Mouse (Mus musculus) limb, embryonic 10.5 days (tissue): Measurements from ENCODE around the gene Gm49384. TPM values are rescaled to one million over a fixed set of nuclear protein-coding genes. Genes with fewer than 3 reads are reported as not detected.

Experiments used
- DNase-seq: peaks from one replicate; pipeline ENCODE4 v3.0.0-alpha.2; 2017; ENCODE audit warnings: low spot score
- H3K27ac ChIP-seq: fragments of 300-500 bp; sonication (generic); 2 replicates; pipeline ENCODE4 v1.5.1; 2016; ENCODE audit warnings: mild to moderate bottlenecking
- H3K27me3 ChIP-seq: fragments of 300-500 bp; sonication (generic); 2 replicates; pipeline ENCODE4 v1.6.1; 2016; ENCODE audit warnings: low read depth, mild to moderate bottlenecking; ENCODE audit not compliant: poor library complexity, severe bottlenecking
- H3K36me3 ChIP-seq: fragments of 300-500 bp; sonication (generic); 2 replicates; pipeline ENCODE4 v1.6.1; 2016; ENCODE audit warnings: mild to moderate bottlenecking, moderate library complexity
- H3K4me1 ChIP-seq: fragments of 300-500 bp; sonication (generic); 2 replicates; pipeline ENCODE4 v1.6.1; 2016
- H3K4me3 ChIP-seq: fragments of 300-500 bp; sonication (generic); 2 replicates; pipeline ENCODE4 v1.5.1; 2016; ENCODE audit warnings: mild to moderate bottlenecking, moderate library complexity
- H3K9me3 ChIP-seq: fragments of 300-500 bp; sonication (generic); replicated peaks from 2 replicates; pipeline ENCODE4 v1.6.1; 2016; ENCODE audit warnings: mild to moderate bottlenecking
- WGBS: fragments of 180-500 bp; shearing (Covaris S2); methylation state at CpG from one replicate; pipeline ENCODE4 v1.1.7; 2016; 5-methylcytosine and 5-hydroxymethylcytosine counted together
- microRNA-seq: library from miRNA; unstranded; fragments of <30 nt; microRNA quantifications from one replicate; pipeline ENCODE4, GENCODE M21; 2017
- polyA plus RNA-seq: library from polyadenylated mRNA; unstranded; fragments of >200 nt; fragmentation: Nextera tagmentation; extraction: Ambion mirVana; gene quantifications from 2 replicates; pipeline ENCODE4 v1.2.1, GENCODE M21; 2016

The Gm49384 gene
- polyA plus RNA-seq, 1 experiment from 2014 or later: 53.5 TPM

DNA sequence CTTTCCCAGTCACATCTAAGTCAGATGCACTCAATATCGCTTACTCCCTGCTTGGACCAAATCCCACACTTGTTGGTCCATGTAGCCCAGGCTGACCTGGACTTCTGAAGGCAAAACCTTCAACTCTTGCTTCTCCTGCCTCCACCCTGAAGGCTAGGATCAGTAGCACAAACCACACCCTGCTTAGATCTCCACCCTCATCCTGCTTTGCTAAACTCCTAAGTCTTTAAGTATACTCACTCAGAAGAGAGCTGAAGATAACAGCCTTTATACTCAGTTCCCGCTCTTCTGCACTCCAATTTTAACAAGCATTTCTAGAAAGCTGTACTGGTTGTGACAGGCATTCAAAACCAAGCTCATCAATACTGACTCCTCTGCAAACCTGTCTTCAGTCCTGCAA lies 47.0 kb downstream of the Gm49384 start:
- no peak overlapping the region for H3K4me3 ChIP-seq
- 0 out of 2 replicates have a peak, but pooled peaks cover 3% of the 10 kb centered on the region for H3K4me1 ChIP-seq
- no peaks in the 10 kb centered on the region for H3K27me3 ChIP-seq
- H3K36me3 ChIP-seq: peaks cover 27% of the 10 kb centered on the region
- no peaks in the 10 kb centered on the region for H3K9me3 ChIP-seq
- no peak for DNase-seq
- 94% methylated on average over 2 of the region's 2 CpGs for WGBS
- no peak overlapping the region for H3K27ac ChIP-seq

DNA sequence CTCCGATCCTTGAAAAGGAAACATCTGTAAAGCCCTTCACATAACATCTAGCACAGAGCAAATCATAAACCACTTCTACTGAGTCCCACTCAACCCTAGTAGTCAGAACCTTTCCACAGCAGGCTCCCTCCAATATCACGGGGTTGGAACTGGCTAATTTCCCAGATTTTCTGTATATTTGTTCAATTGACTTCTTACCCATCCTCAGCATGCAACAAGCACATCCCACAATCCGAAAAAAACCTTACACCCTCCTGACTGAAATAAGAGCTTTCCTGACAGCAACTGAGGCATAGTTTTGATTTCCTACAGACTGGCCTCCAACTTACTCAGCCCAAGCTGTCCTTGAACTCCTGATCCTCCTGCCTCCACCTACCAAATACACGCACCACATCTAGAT lies 47.6 kb downstream of the Gm49384 start:
- no peak for DNase-seq
- Histone ChIP-seq H3K36me3 (peaks cover 27% of the 10 kb centered on the region), H3K4me1 (0 out of 2 replicates have a peak, but pooled peaks cover 3% of the 10 kb centered on the region), H3K9me3 (no peaks in the 10 kb centered on the region), H3K27me3 (no peaks in the 10 kb centered on the region), H3K4me3 (no peak overlapping the region), H3K27ac (no peak overlapping the region)
- WGBS: 87% methylated on average over 4 of the region's 4 CpGs

DNA sequence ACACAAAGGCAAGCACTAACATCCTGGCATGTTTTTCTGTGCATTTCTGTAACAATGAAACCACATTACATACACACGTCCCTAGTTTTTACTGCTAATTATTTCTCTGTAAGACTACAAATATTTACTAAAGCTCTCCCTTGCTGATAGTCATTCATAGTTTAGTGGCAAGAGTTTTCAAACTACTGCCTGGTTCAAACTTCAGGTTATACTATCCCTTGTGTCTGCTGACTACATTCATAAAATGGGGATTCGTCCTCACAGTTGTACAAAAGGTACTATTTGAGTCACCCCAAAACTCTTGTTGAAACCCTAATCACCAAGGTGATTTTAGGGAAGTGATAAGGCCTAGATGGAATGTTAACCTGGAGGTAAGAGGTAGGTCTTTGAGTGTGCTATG lies 48.1 kb downstream of the Gm49384 start:
- no peaks in the 10 kb centered on the region for H3K9me3 ChIP-seq
- no peak overlapping the region for H3K4me3 ChIP-seq
- no peak for DNase-seq
- 0 out of 2 replicates have a peak, but pooled peaks cover 3% of the 10 kb centered on the region for H3K4me1 ChIP-seq
- no peak overlapping the region for H3K27ac ChIP-seq
- 82% methylated on average over 2 of the region's 2 CpGs for WGBS
- H3K36me3 ChIP-seq: peaks cover 27% of the 10 kb centered on the region
- H3K27me3 ChIP-seq: no peaks in the 10 kb centered on the region

DNA sequence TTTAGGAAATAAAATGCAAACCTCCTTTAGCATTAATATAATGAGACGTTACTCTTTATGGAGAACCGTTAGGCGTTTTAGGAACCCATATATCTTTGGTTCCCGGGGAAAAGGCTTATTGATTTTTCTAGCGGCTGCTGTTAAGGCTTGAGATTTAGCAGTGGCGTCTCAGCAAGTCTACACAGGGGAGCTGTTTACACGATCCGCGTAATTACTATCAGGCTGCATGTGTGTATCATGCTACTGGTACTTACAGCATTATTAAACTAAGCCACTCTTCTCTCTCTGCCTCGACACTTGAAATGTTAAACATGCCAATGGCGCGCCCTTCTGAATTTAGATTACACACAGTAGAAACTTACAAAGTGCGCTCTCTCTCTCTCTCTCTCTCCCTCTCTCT lies 54.0 kb downstream of the Gm49384 start:
- H3K9me3 ChIP-seq: no peaks in the 10 kb centered on the region
- WGBS: 87% methylated on average over 13 of the region's 13 CpGs
- H3K4me3 ChIP-seq: no peak overlapping the region
- H3K27me3 ChIP-seq: no peaks in the 10 kb centered on the region
- no peak for DNase-seq
- no peaks in the 10 kb centered on the region for H3K36me3 ChIP-seq
- no peaks in the 10 kb centered on the region for H3K4me1 ChIP-seq
- no peak overlapping the region for H3K27ac ChIP-seq

DNA sequence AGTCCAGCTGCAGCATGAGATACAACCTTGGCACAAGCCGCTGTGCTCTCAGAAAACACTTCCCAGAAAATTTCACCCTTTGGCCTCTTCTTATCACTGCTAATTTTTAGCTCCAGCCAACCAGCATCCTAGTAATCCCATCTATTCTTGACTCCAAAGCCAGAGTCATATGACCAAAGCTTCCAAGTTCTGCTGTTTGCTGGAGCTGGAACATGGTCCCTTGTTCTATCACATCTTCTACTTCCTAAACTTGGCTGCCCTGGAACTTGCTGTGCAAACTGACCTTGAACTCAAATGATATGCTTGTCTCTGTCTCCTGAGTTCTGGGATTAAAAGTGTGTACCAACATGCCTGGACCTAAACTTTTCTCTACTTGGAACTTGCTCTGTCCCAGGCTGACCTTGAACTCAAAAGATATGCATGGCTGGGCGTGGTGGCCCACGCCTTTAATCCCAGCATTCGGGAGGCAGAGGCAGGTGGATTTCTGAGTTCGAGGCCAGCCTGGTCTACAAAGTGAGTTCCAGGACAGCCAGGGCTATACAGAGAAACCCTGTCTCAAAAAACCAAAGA lies 56.8 kb downstream of the Gm49384 start:
- no peaks in the 10 kb centered on the region for H3K27me3 ChIP-seq
- H3K4me1 ChIP-seq: no peaks in the 10 kb centered on the region
- WGBS: 94% methylated on average over 5 of the region's 5 CpGs
- no peak for DNase-seq
- H3K4me3 ChIP-seq: no peak overlapping the region
- H3K36me3 ChIP-seq: no peaks in the 10 kb centered on the region
- H3K9me3 ChIP-seq: no peaks in the 10 kb centered on the region
- no peak overlapping the region for H3K27ac ChIP-seq

DNA sequence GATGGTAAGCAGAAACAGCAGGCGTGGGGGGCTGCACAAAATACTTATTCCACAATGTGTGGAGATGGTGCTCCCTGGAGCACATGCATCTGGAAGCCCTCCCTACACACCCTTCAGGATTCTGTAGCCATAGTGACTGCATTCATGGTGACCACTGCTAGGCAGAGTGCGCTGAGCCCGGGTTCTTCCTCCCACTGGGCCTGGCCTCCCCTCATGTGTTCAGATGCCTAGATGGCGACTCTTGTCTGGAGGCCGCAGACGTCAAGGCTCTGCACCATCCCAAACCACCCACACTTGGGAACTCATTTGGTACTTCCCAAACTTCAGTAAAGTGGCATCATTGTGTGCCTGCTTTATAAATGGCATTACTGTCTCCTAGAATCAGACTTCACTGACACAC lies 60.6 kb downstream of the Gm49384 start:
- no peaks in the 10 kb centered on the region for H3K27me3 ChIP-seq
- H3K27ac ChIP-seq: no peak overlapping the region
- H3K4me3 ChIP-seq: no peak overlapping the region
- H3K36me3 ChIP-seq: no peaks in the 10 kb centered on the region
- DNase-seq: no peak
- no peaks in the 10 kb centered on the region for H3K9me3 ChIP-seq
- H3K4me1 ChIP-seq: no peaks in the 10 kb centered on the region
- WGBS: 79% methylated on average over 6 of the region's 6 CpGs

DNA sequence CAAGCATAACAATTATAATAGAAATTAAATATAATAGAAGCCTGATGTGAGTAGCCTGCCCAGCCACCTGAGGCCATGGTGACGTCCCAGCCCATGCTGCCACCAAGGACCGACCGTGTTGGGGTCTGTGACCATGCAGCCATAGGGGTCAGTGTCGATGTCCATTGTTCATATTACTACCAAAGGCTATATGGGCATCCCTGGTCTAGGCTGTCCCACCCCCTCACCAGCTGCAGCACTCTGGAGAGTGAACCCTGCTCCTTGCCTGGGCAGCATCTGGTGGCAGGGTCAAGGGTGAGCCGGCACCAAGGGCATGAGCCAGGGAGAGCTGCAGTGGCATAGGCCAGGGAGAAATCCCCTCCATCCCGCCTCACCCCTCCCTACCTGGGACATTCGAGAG lies 64.2 kb downstream of the Gm49384 start:
- no peak for DNase-seq
- Histone ChIP-seq H3K27me3 (no peaks in the 10 kb centered on the region), H3K9me3 (no peaks in the 10 kb centered on the region), H3K36me3 (no peaks in the 10 kb centered on the region), H3K4me1 (no peaks in the 10 kb centered on the region), H3K27ac (no peak overlapping the region), H3K4me3 (no peak overlapping the region)
- 90% methylated on average over 7 of the region's 7 CpGs for WGBS

Small RNA genes within 50 kb of the gene (microRNA-seq; reads per million reads assigned to microRNA genes)
- gene Gm47287 (not detected), gene Gm47295 (not detected)

Other genes with a start within 250 kb of the Gm49384 start
- gene Rps29, start 45.1 kb downstream of the Gm49384 start, polyA plus RNA-seq: 1,295 and 1,533 TPM in 2 replicates
- 30.6 and 31.1 TPM in 2 replicates for gene Lrr1, start 35.5 kb downstream of the Gm49384 start, polyA plus RNA-seq
- 536 and 653 TPM in 2 replicates for gene Rpl36al, start 20.2 kb downstream of the Gm49384 start, polyA plus RNA-seq
- gene Mgat2, start 20.1 kb downstream of the Gm49384 start, polyA plus RNA-seq: 35.4 and 37.9 TPM in 2 replicates
- 54.8 and 61.0 TPM in 2 replicates for gene Gm49383, start 7.2 kb downstream of the Gm49384 start, polyA plus RNA-seq
- 16.7 and 17.0 TPM in 2 replicates for gene Dnaaf2, start 5.8 kb downstream of the Gm49384 start, polyA plus RNA-seq
- gene Pole2, start 23.9 kb upstream of the Gm49384 start, polyA plus RNA-seq: 32.6 and 35.3 TPM in 2 replicates
- 2.5 and 2.6 TPM in 2 replicates for gene Klhdc1, start 36.9 kb upstream of the Gm49384 start, polyA plus RNA-seq
- 193 and 203 TPM in 2 replicates for gene Klhdc2, start 92.4 kb upstream of the Gm49384 start, polyA plus RNA-seq
- 81.0 and 87.6 TPM in 2 replicates for gene Nemf, start 152.9 kb upstream of the Gm49384 start, polyA plus RNA-seq
- gene Arf6, start 167.9 kb upstream of the Gm49384 start, polyA plus RNA-seq: 45.6 and 50.3 TPM in 2 replicates
- gene Gm9887, start 168.2 kb upstream of the Gm49384 start, polyA plus RNA-seq: 1.4 and 1.7 TPM in 2 replicates